Mouse (Mus musculus) thymus, adult 2 months (tissue): ENCODE measurements around the gene Car6. TPM values are rescaled to one million over a fixed set of nuclear protein-coding genes. Genes with fewer than 3 reads are reported as not detected.
A peak's percentile ranks its signal among the peaks of the same experiment; 100 is the strongest.

ENCODE experiments used
- DNase-seq: peaks from one replicate; pipeline ENCODE4 v3.0.0; 2021
- H3K27ac ChIP-seq: fragments of 200-500 bp; 2 replicates; pipeline ENCODE4 v1.5.1; 2012; ENCODE audit warnings: low read length, control low read depth; ENCODE audit not compliant: control insufficient read depth, insufficient read depth
- H3K27me3 ChIP-seq: fragments of 200-500 bp; 2 replicates; pipeline ENCODE4 v1.6.1; 2012; ENCODE audit warnings: mild to moderate bottlenecking, low read length, moderate library complexity, mixed read lengths; ENCODE audit not compliant: control insufficient read depth, insufficient read depth
- H3K36me3 ChIP-seq: fragments of 200-500 bp; 2 replicates; pipeline ENCODE4 v1.6.1; 2012; ENCODE audit warnings: mild to moderate bottlenecking, low read length, moderate library complexity; ENCODE audit not compliant: control insufficient read depth, insufficient read depth
- H3K4me1 ChIP-seq: fragments of 200-500 bp; replicated peaks from 2 replicates; pipeline ENCODE4 v1.6.1; 2012; ENCODE audit warnings: low read length; ENCODE audit not compliant: control insufficient read depth, insufficient read depth
- H3K4me3 ChIP-seq: fragments of 200-500 bp; 2 replicates; pipeline ENCODE4 v1.5.1; 2012; ENCODE audit warnings: mild to moderate bottlenecking, low read length, control low read depth, moderate library complexity; ENCODE audit not compliant: control insufficient read depth, insufficient read depth
- CTCF ChIP-seq: fragments of 200-500 bp; IDR thresholded peaks from 2 replicates; pipeline ENCODE4 v1.5.1; 2012; ENCODE audit warnings: mild to moderate bottlenecking, control low read depth, low read length, moderate library complexity, borderline replicate concordance; ENCODE audit not compliant: control insufficient read depth, poor library complexity, insufficient read depth; ENCODE audit errors: extremely low read depth
- POLR2A ChIP-seq: fragments of 200-500 bp; IDR thresholded peaks from 2 replicates; pipeline ENCODE4 v1.6.1; 2012; ENCODE audit warnings: mild to moderate bottlenecking, low read length, control low read depth, moderate library complexity; ENCODE audit not compliant: control insufficient read depth, poor library complexity, insufficient read depth; ENCODE audit errors: extremely low read depth
- WGBS: fragments of 180-500 bp; shearing (Covaris S2); methylation state at CpG from one replicate; pipeline ENCODE4 v1.1.7; 2018; 5-methylcytosine and 5-hydroxymethylcytosine counted together
- polyA plus RNA-seq: library from polyadenylated mRNA; depleted of rRNA; stranded (reverse); fragments of >200 nt; gene quantifications from 2 replicates; pipeline ENCODE4 v1.2.3, GENCODE M21; 2012

Car6 gene
- polyA plus RNA-seq, 1 experiment: 0.40 TPM

DNA sequence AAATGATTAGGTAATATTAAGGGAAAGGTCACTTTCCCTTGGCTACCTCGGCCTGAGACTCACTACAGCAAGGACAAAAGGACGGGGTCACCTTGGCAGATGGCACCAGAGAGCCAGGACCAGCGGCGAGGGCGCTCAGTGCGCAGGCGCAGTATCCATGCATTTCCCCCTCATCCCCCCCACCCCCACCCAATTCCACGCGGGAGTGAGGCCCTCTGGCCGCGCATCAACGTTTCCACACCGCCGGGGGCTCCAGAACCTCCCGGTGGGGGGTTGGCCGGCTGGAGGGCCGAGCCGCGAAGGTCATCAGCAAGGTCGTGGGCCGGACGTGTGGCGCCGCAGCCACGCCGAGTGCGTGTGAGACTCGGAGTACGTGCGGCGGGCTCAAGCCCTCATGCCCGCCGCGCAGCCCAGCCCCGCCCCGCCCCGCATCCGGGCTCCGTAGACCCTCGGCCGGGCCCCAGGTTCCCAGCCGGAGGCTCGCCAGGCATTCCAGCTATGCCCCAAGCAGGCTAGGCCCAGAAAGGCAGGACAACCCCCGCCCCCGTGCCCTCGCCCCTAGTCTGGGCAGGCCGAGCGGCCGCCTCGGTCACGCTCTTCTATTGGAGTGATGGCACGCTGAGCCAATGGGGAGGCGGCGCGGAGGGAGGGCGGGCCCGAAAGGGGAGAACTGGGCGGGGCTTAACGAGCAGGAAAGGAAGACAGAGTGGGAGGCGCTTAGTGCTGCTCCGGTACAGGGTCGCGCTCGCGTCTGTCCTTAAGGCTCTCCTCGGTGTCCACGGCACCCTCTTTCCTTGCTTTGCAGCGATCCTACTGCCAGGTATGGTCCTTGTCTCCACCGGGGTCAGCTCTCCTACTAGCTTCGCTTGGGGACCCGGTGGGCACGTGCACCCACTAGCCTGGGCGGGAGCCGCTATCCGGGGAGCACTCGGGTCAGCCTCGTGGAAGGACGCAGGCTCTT is 35.7 kb upstream of the Car6 start, which contains the start of gene Eno1:
Gene Eno1, plus strand, starts transcription at position 201 of the 961 bp plus-strand sequence.
- H3K27ac ChIP-seq: peak within 1 kb of the TSS; percentile 83
- peak within 1 kb of the TSS; percentile 71 for H3K4me3 ChIP-seq
- peaks cover 14% of the 10 kb centered on the region for H3K36me3 ChIP-seq
- TF ChIP-seq CTCF: peak; percentile 35; the same call in 1 of the 2 replicates
- peak; percentile 80 for TF ChIP-seq POLR2A
- DNase-seq: peak; percentile 96
- WGBS: 1% methylated on average over 78 of the region's 78 CpGs
- H3K27me3 ChIP-seq: no peaks in the 10 kb centered on the region
- H3K4me1 ChIP-seq: peaks cover 26% of the 10 kb centered on the region

GRCm38 (mm10) chr4:150236031-150236430 is 34.9 kb upstream of the Car6 start:
- WGBS: 81% methylated on average over 8 of the region's 8 CpGs
- no peak for TF ChIP-seq POLR2A
- no peak for TF ChIP-seq CTCF
- no peak for DNase-seq
- Histone ChIP-seq H3K4me1 (peaks cover 21% of the 10 kb centered on the region), H3K27me3 (no peaks in the 10 kb centered on the region), H3K36me3 (peaks cover 6% of the 10 kb centered on the region), H3K4me3 (no peak overlapping the region), H3K27ac (no peak overlapping the region)

- H3K4me3 ChIP-seq: no peak overlapping the region
- H3K36me3 ChIP-seq: peaks cover 2% of the 10 kb centered on the region; the same call in 1 of the 2 replicates
- H3K27ac ChIP-seq: no peak overlapping the region
- WGBS: 91% methylated on average over 4 of the region's 4 CpGs
- TF ChIP-seq POLR2A: no peak
- no peak for TF ChIP-seq CTCF
- no peak for DNase-seq
- H3K4me1 ChIP-seq: peaks cover 25% of the 10 kb centered on the region
- no peaks in the 10 kb centered on the region for H3K27me3 ChIP-seq
Observed at GRCm38 (mm10) chr4:150235585-150235984, 34.5 kb upstream of the Car6 start.

GRCm38 (mm10) chr4:150234599-150235327 is 33.6 kb upstream of the Car6 start:
- Histone ChIP-seq H3K4me3 (no peak overlapping the region), H3K27me3 (no peaks in the 10 kb centered on the region), H3K27ac (no peak overlapping the region), H3K4me1 (peaks cover 29% of the 10 kb centered on the region), H3K36me3 (no peaks in the 10 kb centered on the region)
- no peak for TF ChIP-seq POLR2A
- no peak for TF ChIP-seq CTCF
- WGBS: 72% methylated on average over 8 of the region's 8 CpGs
- no peak for DNase-seq

GRCm38 (mm10) chr4:150231871-150232270 is 30.7 kb upstream of the Car6 start:
- Histone ChIP-seq H3K27me3 (no peaks in the 10 kb centered on the region), H3K4me1 (peaks cover 21% of the 10 kb centered on the region), H3K27ac (no peak overlapping the region), H3K36me3 (no peaks in the 10 kb centered on the region), H3K4me3 (no peak overlapping the region)
- no peak for TF ChIP-seq POLR2A
- DNase-seq: no peak
- WGBS: 92% methylated on average over 8 of the region's 8 CpGs
